Mouse (Mus musculus) kidney, postnatal 25 days (tissue): ENCODE data around the gene AL732309.1.

Experiments
- DNase-seq, 2 experiments: peaks; one replicate each; pipeline ENCODE4 v3.0.0; 2021; ENCODE audit warnings: mixed read lengths in 2 of 2

The AL732309.1 gene

GRCm38 (mm10) chr2:25238106-25238505 is 8.6 kb downstream of the AL732309.1 start:
- DNase-seq, result peak in 1 of 2 experiments; percentile 41

GRCm38 (mm10) chr2:25237522-25237921 is 9.1 kb downstream of the AL732309.1 start:
- peak; percentile 75 to 80 for DNase-seq

GRCm38 (mm10) chr2:25236614-25237013 is 10.0 kb downstream of the AL732309.1 start, which contains the start of gene Rnf224:
TSS of gene Rnf224 (minus strand) at chr2:25236787.
- peak in 1 of 2 experiments; percentile 29 for DNase-seq

GRCm38 (mm10) chr2:25234551-25235220 is 12.0 kb downstream of the AL732309.1 start:
- DNase-seq, result peak; percentile 56 to 85

- DNase-seq, result peak; percentile 61 to 81
These were observed 12.6 kb downstream of the AL732309.1 start, which contains the start of gene Slc34a3 for GRCm38 (mm10) chr2:25234050-25234449. TSS of gene Slc34a3 (minus strand) at chr2:25234364.

GRCm38 (mm10) chr2:25233421-25233820 is 13.2 kb downstream of the AL732309.1 start:
- DNase-seq, result peak in 1 of 2 experiments; percentile 40

GRCm38 (mm10) chr2:25231038-25231437 is 15.6 kb downstream of the AL732309.1 start:
- DNase-seq, result peak in 1 of 2 experiments; percentile 29

- peak in 1 of 2 experiments; percentile 34 for DNase-seq
These were observed 16.1 kb downstream of the AL732309.1 start for GRCm38 (mm10) chr2:25230581-25230980.

- DNase-seq, result no peak
These were observed 17.1 kb downstream of the AL732309.1 start for GRCm38 (mm10) chr2:25229582-25229981.

GRCm38 (mm10) chr2:25228995-25229530 is 17.6 kb downstream of the AL732309.1 start:
- DNase-seq, result no peak

GRCm38 (mm10) chr2:25228431-25228889 is 18.2 kb downstream of the AL732309.1 start:
- peak; percentile 93 to 95 for DNase-seq

GRCm38 (mm10) chr2:25227406-25227805 is 19.3 kb downstream of the AL732309.1 start:
- no peak for DNase-seq

GRCm38 (mm10) chr2:25226864-25227263 is 19.8 kb downstream of the AL732309.1 start:
- peak in 1 of 2 experiments; percentile 43 for DNase-seq

GRCm38 (mm10) chr2:25225811-25226379 is 20.8 kb downstream of the AL732309.1 start:
- no peak for DNase-seq

- DNase-seq, result peak; percentile 98 to 100
These were observed 21.6 kb downstream of the AL732309.1 start for GRCm38 (mm10) chr2:25224766-25225752.

- DNase-seq, result no peak
These were observed 22.2 kb downstream of the AL732309.1 start, which contains the start of gene Tubb4b for GRCm38 (mm10) chr2:25224492-25224765. TSS of gene Tubb4b (minus strand) at chr2:25224702.

- DNase-seq, result peak; percentile 81 to 94
These were observed 22.8 kb downstream of the AL732309.1 start for GRCm38 (mm10) chr2:25223681-25224491.

GRCm38 (mm10) chr2:25221331-25221772 is 25.3 kb downstream of the AL732309.1 start:
- no peak for DNase-seq

GRCm38 (mm10) chr2:25218445-25218844 is 28.2 kb downstream of the AL732309.1 start, which contains the start of gene Fam166a:
TSS of gene Fam166a (plus strand) at chr2:25218745.
- DNase-seq, result no peak

GRCm38 (mm10) chr2:25217666-25218065 is 29.0 kb downstream of the AL732309.1 start:
- no peak for DNase-seq

- peak; percentile 55 to 84 for DNase-seq
These were observed 32.2 kb downstream of the AL732309.1 start, which contains the start of gene Stpg3 for GRCm38 (mm10) chr2:25214444-25214843. TSS of gene Stpg3 (minus strand) at chr2:25214637.
